Mouse (Mus musculus) C2C12 (cell line): Measurements from ENCODE around the gene Rangap1.

Experiments
- CEBPB ChIP-seq: IDR thresholded peaks from one replicate; pipeline ENCODE4 v1.6.1; 2011; ENCODE audit warnings: low read depth, mild to moderate bottlenecking, control low read depth, moderate library complexity
- CTCF ChIP-seq: IDR thresholded peaks from one replicate; pipeline ENCODE4 v1.5.1; 2011; ENCODE audit not compliant: control insufficient read depth, insufficient read depth, insufficient read length
- MAX ChIP-seq: IDR thresholded peaks from one replicate; pipeline ENCODE4 v1.6.1; 2011; ENCODE audit warnings: mild to moderate bottlenecking, control low read depth
- MYOG ChIP-seq: IDR thresholded peaks from one replicate; pipeline ENCODE4 v1.6.1; 2011; ENCODE audit not compliant: control insufficient read depth, insufficient read length; ENCODE audit errors: extremely low read depth
- USF1 ChIP-seq: IDR thresholded peaks from one replicate; pipeline ENCODE4 v1.6.1; 2011; ENCODE audit warnings: low read depth, mild to moderate bottlenecking, control low read depth, moderate library complexity

DNA sequence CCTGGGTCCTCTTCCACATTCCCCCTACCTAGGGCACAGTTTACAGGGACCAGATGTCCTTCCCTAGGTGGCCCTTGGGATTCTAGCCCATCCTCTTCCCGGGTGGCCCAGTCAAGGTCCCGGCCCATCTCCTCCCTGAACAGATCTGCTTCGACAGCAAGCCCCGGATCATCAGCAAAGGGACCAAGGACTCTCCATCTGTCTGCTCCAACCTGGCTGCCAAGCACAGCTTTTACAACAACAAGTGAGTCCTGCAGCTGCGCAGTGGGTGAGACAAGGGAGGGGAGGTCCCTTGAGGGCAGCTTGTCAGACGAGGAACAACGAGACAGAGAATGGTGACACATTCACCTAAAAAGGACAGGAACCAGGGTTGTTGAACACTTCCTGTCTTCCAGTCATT is 36.5 kb upstream of the Rangap1 start:
- TF ChIP-seq MYOG = no peak
- no peak for TF ChIP-seq CTCF
- no peak for TF ChIP-seq USF1
- TF ChIP-seq CEBPB = no peak
- TF ChIP-seq MAX = no peak
